Mouse (Mus musculus): ENCODE measurements at regions not wholly inside any gene's neighbourhood (a gene's known extent, or its start where the extent isn't known, plus 50 kb on each side); places are given as distances from the start of the nearest gene placed in this dataset.

- TF ChIP-seq GATA1 (IDR thresholded peaks at IDR 0.05; ENCODE audit: low read length) (no peak), TAL1 (IDR thresholded peaks at IDR 0.05; ENCODE audit: low read length) (no peak)
Measured at GRCm38 (mm10) chr10:117917870-117918269, 72.0 kb upstream of the Rap1b start.

Data from erythroblast, embryonic 14.5 days (primary cell).